Mouse (Mus musculus) hindbrain, embryonic 14.5 days (tissue): ENCODE measurements around the gene St3gal5. TPM values are rescaled to one million over a fixed set of nuclear protein-coding genes. Genes with fewer than 3 reads are reported as not detected.

Experiments used
- ATAC-seq: fragments of 200-750 bp; cut with Nextera tagmentation; 2 replicates; pipeline ENCODE4 v1.8.0; 2017; ENCODE audit warnings: moderate number of reproducible peaks, mild to moderate bottlenecking, moderate TSS enrichment, moderate library complexity; ENCODE audit not compliant: low FRiP score
- DNase-seq: peaks from one replicate; pipeline ENCODE4 v3.0.0-alpha.2; 2015; ENCODE audit warnings: low spot score
- H3K27ac ChIP-seq: fragments of 300-500 bp; sonication (generic); 2 replicates; pipeline ENCODE4 v1.5.1; 2014; ENCODE audit warnings: mild to moderate bottlenecking, moderate library complexity
- H3K27me3 ChIP-seq: fragments of 300-500 bp; sonication (generic); 2 replicates; pipeline ENCODE4 v1.6.1; 2014; ENCODE audit warnings: mild to moderate bottlenecking, low read length, mixed read lengths; ENCODE audit not compliant: control insufficient read depth, insufficient read depth
- H3K36me3 ChIP-seq: fragments of 300-500 bp; sonication (generic); replicated peaks from 2 replicates; pipeline ENCODE4 v1.6.1; 2014; ENCODE audit not compliant: control insufficient read depth, insufficient read depth
- H3K4me1 ChIP-seq: fragments of 300-500 bp; sonication (generic); replicated peaks from 2 replicates; pipeline ENCODE4 v1.6.1; 2014; ENCODE audit warnings: antibody characterized with exemption, low read length, mixed read lengths; ENCODE audit not compliant: control insufficient read depth, insufficient read depth
- H3K4me2 ChIP-seq: fragments of 300-500 bp; sonication (generic); replicated peaks from 2 replicates; pipeline ENCODE4 v1.6.1; 2014; ENCODE audit warnings: mild to moderate bottlenecking, moderate library complexity
- H3K4me3 ChIP-seq: fragments of 300-500 bp; sonication (generic); replicated peaks from 2 replicates; pipeline ENCODE4 v1.5.1; 2014; ENCODE audit warnings: mild to moderate bottlenecking, low read length
- H3K9ac ChIP-seq: fragments of 300-500 bp; sonication (generic); 2 replicates; pipeline ENCODE4 v1.6.1; 2014
- H3K9me3 ChIP-seq: fragments of 300-500 bp; sonication (generic); 2 replicates; pipeline ENCODE4 v1.6.1; 2016; ENCODE audit warnings: low read length; ENCODE audit not compliant: control insufficient read depth
- WGBS: fragments of 180-500 bp; shearing (Covaris S2); extraction: QIAGEN DNeasy Blood & Tissue Kit; methylation state at CpG from one replicate; pipeline ENCODE4 v1.1.7; 2014; 5-methylcytosine and 5-hydroxymethylcytosine counted together
- polyA plus RNA-seq: library from polyadenylated mRNA; unstranded; fragments of >200 nt; fragmentation: Nextera tagmentation; extraction: Ambion mirVana; gene quantifications from 2 replicates; pipeline ENCODE4 v1.2.1, GENCODE M21; 2014

St3gal5 gene
- polyA plus RNA-seq, 1 experiment from 2014 or later: 64.9 TPM

DNA sequence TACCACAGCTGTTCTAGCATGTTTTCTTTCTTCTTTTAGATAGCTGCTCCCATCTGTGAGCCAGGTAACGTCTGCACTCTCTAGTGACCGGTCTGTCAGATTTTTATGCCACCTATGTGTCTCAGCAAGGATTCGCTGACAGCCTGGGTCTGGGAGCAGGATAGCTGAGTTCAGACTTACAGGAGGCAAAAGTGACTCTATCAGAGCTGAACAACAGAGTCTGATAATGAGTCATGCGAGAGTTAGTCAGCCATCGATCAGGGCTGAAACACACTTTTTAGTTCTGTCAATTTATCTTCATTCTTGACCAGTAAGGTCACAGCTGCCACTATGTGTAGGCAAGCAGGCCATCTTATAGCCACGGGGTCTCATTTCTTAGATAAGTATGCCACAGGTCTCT is 33.7 kb upstream of the St3gal5 start:
- Histone ChIP-seq H3K36me3 (no peaks in the 10 kb centered on the region), H3K4me3 (no peak overlapping the region), H3K4me1 (no peaks in the 10 kb centered on the region), H3K4me2 (no peak overlapping the region), H3K9me3 (no peaks in the 10 kb centered on the region), H3K9ac (no peak overlapping the region), H3K27ac (no peak overlapping the region), H3K27me3 (no peaks in the 10 kb centered on the region)
- DNase-seq: no peak
- WGBS: 89% methylated on average over 6 of the region's 6 CpGs
- ATAC-seq: no peak

DNA sequence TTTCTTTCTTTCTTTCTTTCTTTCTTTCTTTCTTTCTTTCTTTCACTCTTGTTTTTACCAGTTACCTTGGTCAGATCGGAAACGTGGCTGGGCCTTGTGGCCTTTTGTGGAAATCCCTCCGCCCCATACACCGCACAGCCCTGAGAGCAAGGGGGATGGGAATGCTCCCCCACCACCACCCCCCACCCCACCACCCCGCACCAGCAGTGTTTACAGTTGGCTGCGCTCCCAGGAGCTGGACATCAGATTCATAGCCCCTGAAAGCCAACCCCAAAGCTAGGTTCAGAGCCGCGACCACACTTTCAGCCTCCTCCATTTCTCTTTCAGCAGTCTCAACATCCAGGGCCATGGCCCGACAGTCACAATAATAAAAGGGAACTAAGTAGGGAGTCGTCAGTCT is 31.4 kb upstream of the St3gal5 start:
- Histone ChIP-seq H3K27ac (no peak overlapping the region), H3K36me3 (no peaks in the 10 kb centered on the region), H3K4me2 (no peak overlapping the region), H3K9me3 (no peaks in the 10 kb centered on the region), H3K4me1 (no peaks in the 10 kb centered on the region), H3K9ac (no peak overlapping the region), H3K4me3 (no peak overlapping the region), H3K27me3 (no peaks in the 10 kb centered on the region)
- 53% methylated on average over 9 of the region's 10 CpGs for WGBS
- DNase-seq: no peak
- ATAC-seq: no peak

GRCm38 (mm10) chr6:72068436-72068835 is 29.0 kb upstream of the St3gal5 start:
- Histone ChIP-seq H3K4me1 (no peaks in the 10 kb centered on the region), H3K4me2 (no peak overlapping the region), H3K9me3 (no peaks in the 10 kb centered on the region), H3K4me3 (no peak overlapping the region), H3K9ac (no peak overlapping the region), H3K27ac (no peak overlapping the region), H3K36me3 (no peaks in the 10 kb centered on the region), H3K27me3 (no peaks in the 10 kb centered on the region)
- ATAC-seq (no peak), DNase-seq (no peak)
- 90% methylated on average over 4 of the region's 4 CpGs for WGBS

- ATAC-seq (no peak), DNase-seq (no peak)
- H3K27ac ChIP-seq: no peak overlapping the region
- no peak overlapping the region for H3K4me2 ChIP-seq
- H3K9ac ChIP-seq: no peak overlapping the region
- 81% methylated on average over 5 of the region's 5 CpGs for WGBS
- H3K9me3 ChIP-seq: no peaks in the 10 kb centered on the region
- H3K4me1 ChIP-seq: no peaks in the 10 kb centered on the region
- H3K36me3 ChIP-seq: no peaks in the 10 kb centered on the region
- no peaks in the 10 kb centered on the region for H3K27me3 ChIP-seq
- H3K4me3 ChIP-seq: no peak overlapping the region
These were observed 26.0 kb upstream of the St3gal5 start for GRCm38 (mm10) chr6:72071281-72071870.

DNA sequence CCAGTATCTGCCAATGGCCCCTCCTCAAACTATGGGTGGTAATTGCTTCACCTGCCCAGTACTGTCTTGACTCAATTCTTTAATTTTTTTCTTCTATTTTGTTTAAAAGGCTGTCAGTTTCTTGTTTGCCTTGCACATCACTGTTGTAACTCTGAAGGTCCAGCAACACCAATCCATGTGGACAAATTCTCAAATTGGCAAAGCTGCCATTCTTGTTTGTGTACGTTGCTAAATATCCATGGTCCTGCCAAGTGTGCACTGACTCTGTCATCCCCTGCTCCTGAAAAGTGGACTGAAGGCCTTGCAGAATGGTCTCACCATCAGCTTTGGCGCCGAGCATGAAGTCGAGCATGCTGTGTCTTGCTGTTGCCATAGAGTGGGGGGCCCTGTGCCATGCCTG is 23.6 kb upstream of the St3gal5 start:
- Histone ChIP-seq H3K4me3 (no peak overlapping the region), H3K4me2 (no peak overlapping the region), H3K9me3 (no peaks in the 10 kb centered on the region), H3K9ac (no peak overlapping the region), H3K36me3 (no peaks in the 10 kb centered on the region), H3K27me3 (no peaks in the 10 kb centered on the region), H3K27ac (no peak overlapping the region), H3K4me1 (no peaks in the 10 kb centered on the region)
- 87% methylated on average over 4 of the region's 4 CpGs for WGBS
- ATAC-seq (no peak), DNase-seq (no peak)

DNA sequence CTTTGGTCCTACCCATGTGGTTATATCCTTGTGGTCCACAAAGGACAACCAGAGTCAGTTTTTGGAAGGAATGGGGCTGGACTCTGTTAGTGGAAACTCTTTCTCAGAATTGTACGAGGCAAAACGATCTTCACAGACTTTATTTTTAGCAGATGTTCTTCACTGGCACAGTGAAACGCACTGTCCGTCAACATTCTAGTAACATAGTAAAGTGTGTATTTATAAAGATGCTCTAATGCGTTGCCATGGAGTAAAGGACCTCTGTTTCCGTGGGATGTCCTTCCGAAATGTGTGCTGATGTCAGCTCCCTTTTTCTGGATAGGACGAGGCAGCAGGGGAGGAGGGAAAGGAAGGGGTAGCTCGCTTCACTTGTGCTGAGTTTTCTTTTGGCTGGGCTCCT is 20.9 kb upstream of the St3gal5 start:
- Histone ChIP-seq H3K4me2 (no peak overlapping the region), H3K27me3 (no peaks in the 10 kb centered on the region), H3K27ac (no peak overlapping the region), H3K9ac (no peak overlapping the region), H3K4me1 (no peaks in the 10 kb centered on the region), H3K4me3 (no peak overlapping the region), H3K36me3 (no peaks in the 10 kb centered on the region), H3K9me3 (no peaks in the 10 kb centered on the region)
- WGBS: 72% methylated on average over 9 of the region's 9 CpGs
- DNase-seq: no peak
- ATAC-seq: no peak

- 81% methylated on average over 5 of the region's 5 CpGs for WGBS
- 0 out of 2 replicates have a peak, but pooled peaks cover 2% of the 10 kb centered on the region for H3K9me3 ChIP-seq
- H3K27ac ChIP-seq: no peak overlapping the region
- no peaks in the 10 kb centered on the region for H3K27me3 ChIP-seq
- no peak overlapping the region for H3K4me3 ChIP-seq
- H3K4me1 ChIP-seq: no peaks in the 10 kb centered on the region
- no peaks in the 10 kb centered on the region for H3K36me3 ChIP-seq
- DNase-seq (no peak), ATAC-seq (no peak)
- no peak overlapping the region for H3K4me2 ChIP-seq
- H3K9ac ChIP-seq: no peak overlapping the region
These were observed 19.2 kb upstream of the St3gal5 start for GRCm38 (mm10) chr6:72078178-72078577.

GRCm38 (mm10) chr6:72081318-72082024 is 15.9 kb upstream of the St3gal5 start:
- H3K9ac ChIP-seq: no peak overlapping the region
- WGBS: 85% methylated on average over 13 of the region's 13 CpGs
- H3K9me3 ChIP-seq: 0 out of 2 replicates have a peak, but pooled peaks cover 2% of the 10 kb centered on the region
- no peaks in the 10 kb centered on the region for H3K4me1 ChIP-seq
- H3K4me3 ChIP-seq: no peak overlapping the region
- no peak overlapping the region for H3K27ac ChIP-seq
- H3K4me2 ChIP-seq: no peak overlapping the region
- no peaks in the 10 kb centered on the region for H3K36me3 ChIP-seq
- DNase-seq (no peak), ATAC-seq (no peak)
- no peaks in the 10 kb centered on the region for H3K27me3 ChIP-seq

DNA sequence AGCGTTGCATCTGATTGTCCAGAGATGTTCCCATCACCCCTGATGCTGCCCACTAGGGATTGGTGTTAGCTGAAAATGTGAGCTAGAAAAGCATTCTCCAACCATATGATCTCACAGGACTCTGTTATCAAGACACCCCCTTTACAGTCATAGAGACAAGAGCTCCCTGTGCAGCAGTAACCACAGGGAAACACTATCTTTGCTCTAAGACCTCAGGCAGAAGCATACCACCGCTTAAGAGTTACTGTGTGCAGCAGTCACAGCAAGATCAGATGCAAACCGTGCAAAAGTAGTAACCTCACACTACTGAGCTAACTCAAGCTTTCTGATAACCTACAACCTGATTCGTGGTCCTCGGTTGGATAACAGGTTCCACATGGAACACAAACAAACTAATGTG is 10.0 kb upstream of the St3gal5 start:
- H3K4me2 ChIP-seq: no peak overlapping the region
- WGBS: 86% methylated on average over 5 of the region's 5 CpGs
- H3K4me3 ChIP-seq: no peak overlapping the region
- no peak for ATAC-seq
- no peaks in the 10 kb centered on the region for H3K4me1 ChIP-seq
- no peak for DNase-seq
- H3K9me3 ChIP-seq: 0 out of 2 replicates have a peak, but pooled peaks cover 1% of the 10 kb centered on the region
- no peaks in the 10 kb centered on the region for H3K36me3 ChIP-seq
- no peak overlapping the region for H3K27ac ChIP-seq
- no peaks in the 10 kb centered on the region for H3K27me3 ChIP-seq
- H3K9ac ChIP-seq: no peak overlapping the region
